Mouse (Mus musculus) kidney, postnatal 25 days (tissue): Measurements from ENCODE around the gene Pdzk1ip1.

Experiments
- DNase-seq, 2 experiments: peaks; one replicate each; pipeline ENCODE4 v3.0.0; 2021; ENCODE audit warnings: mixed read lengths in 2 of 2

Pdzk1ip1 gene

GRCm38 (mm10) chr4:115075204-115075915, 13.1 kb upstream of the Pdzk1ip1 start:
- DNase-seq, result no peak

GRCm38 (mm10) chr4:115078892-115079820, 9.4 kb upstream of the Pdzk1ip1 start:
- DNase-seq, result peak; percentile 79 to 84

DNA sequence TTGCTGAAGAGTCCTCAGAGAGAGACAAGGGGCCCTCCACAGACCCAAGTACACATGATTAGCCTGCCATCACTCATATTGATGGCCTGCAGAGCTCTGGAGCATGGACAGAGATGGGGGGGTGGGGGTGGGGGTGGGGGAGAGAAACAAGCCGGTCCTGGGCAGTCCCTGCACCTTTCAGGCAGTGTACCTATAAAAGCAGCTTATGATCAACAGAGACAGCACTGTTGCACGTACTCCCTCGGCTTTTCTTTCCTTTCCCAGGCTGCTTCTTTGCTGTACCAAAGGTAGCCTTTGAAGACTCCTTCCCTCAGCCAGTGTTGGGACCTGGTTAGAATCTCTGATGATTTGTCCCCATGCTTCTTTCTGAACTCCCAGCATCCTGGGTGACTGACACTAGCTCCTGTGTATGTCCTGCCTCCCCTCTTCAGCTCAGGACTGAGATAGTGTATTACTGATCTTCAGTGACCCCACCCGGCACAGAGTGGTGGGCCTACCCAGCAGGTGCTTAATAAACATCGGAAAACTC, 8.6 kb upstream of the Pdzk1ip1 start:
- DNase-seq, result no peak

DNA sequence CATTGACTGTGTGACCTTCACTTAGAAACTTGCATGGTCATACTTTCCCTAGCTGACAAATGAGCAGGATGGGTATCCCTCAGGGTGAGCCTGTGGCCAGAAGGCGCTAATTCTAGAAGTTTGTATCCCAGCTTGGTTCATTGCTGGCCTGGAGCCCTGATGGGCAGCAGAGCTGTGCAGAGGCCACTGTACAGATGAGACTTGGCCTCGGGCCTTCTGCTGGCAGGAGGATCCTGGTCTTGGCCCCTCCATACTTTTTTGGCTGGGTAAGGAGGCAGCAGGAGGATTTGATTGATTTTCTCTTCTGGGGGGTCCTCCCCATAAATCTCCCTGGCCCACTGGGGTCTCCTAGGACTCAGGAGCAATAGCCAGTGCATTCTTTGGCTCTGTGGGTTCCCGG, 5.5 kb upstream of the Pdzk1ip1 start:
- no peak for DNase-seq

- DNase-seq, result peak; percentile 75 to 78
These were observed 2.9 kb upstream of the Pdzk1ip1 start for GRCm38 (mm10) chr4:115085522-115086095.

DNA sequence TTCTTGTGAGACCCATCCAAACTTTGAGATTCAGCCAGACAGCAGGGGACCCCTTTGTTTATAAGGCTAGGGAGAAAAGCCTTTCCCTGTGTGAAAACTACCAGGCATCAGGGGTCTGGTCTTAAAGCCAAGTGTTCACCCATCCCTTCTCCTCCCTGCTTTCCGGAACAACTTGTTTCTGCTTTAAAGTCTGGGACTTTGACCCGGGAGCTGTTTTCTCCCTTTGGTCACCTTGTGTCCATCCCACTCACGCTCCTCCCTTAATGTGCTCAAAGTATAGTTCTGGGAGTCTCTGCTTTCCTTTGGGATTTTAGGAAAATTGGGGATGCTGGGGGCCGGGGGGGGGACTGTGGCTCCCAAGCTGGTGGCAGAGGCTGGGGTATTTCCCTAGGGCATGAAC, 2.3 kb upstream of the Pdzk1ip1 start:
- peak; percentile 52 to 63 for DNase-seq

- DNase-seq, result peak; percentile 66 to 67
These were observed 1.6 kb upstream of the Pdzk1ip1 start for GRCm38 (mm10) chr4:115086763-115087415.

DNA sequence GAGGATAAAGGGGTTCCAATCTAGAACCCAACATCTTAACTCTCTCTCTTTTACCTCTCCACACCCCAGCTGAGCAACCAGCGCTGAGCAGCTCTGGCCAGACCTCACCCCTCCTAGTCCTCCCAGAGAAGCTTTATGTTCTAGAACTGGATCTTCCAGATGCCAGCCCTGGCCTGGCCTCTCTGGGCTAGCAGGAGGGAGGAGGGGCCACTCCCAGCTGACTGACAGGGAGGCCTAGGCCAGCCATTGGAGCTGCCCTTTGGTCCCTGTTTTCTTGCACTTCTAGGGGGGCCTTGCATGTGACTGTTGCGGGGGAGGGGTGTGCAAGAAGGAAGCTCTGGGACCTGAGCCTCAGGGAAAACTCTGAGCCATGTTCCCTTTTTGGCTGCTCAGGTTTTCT, 2.1 kb downstream of the Pdzk1ip1 start:
- DNase-seq, result peak; percentile 83 to 95

- peak in 1 of 2 experiments; percentile 64 for DNase-seq
These were observed 3.3 kb downstream of the Pdzk1ip1 start for GRCm38 (mm10) chr4:115091806-115092205.

GRCm38 (mm10) chr4:115093331-115093864, 4.9 kb downstream of the Pdzk1ip1 start:
- DNase-seq, result peak; percentile 66 to 88

- no peak for DNase-seq
These were observed 5.5 kb downstream of the Pdzk1ip1 start for GRCm38 (mm10) chr4:115094056-115094455.

DNA sequence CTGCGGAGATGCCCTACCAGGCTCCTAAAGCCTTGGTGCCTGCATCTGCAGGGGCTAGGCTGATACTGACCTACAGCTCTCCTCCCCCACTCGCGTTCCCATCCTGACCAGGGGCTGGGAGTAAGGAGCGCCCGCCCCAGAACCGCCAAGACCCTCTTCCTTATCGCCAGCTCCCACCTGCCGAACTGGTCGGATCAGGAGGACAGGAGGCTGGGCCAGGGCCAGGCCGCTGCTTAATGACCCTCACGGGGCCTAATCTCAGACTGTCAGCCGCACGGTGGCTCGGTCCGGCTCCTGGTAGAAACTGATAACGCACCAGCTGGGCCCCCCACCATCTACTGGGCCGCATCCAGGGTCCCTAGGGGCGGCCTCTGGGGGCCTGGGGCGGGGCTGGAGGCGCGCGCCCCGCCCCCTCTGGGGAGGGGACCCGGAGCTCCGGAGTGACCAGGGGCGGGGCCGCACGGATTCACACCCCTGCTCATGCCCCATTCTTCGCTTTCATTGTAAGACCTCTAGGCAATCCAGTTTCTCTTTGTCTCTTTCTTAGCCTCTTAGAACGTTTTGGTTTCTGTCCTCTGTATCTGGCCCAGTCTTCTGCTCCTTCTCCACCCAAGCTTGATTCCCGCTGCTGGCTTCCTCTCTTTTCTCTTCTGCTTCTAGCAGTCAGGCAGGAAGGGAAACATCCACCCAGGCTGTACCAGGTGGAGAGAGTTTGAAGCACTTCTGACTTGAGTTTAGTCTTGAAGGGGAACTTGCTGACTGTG, 7.3 kb downstream of the Pdzk1ip1 start:
- peak; percentile 71 to 83 for DNase-seq

DNA sequence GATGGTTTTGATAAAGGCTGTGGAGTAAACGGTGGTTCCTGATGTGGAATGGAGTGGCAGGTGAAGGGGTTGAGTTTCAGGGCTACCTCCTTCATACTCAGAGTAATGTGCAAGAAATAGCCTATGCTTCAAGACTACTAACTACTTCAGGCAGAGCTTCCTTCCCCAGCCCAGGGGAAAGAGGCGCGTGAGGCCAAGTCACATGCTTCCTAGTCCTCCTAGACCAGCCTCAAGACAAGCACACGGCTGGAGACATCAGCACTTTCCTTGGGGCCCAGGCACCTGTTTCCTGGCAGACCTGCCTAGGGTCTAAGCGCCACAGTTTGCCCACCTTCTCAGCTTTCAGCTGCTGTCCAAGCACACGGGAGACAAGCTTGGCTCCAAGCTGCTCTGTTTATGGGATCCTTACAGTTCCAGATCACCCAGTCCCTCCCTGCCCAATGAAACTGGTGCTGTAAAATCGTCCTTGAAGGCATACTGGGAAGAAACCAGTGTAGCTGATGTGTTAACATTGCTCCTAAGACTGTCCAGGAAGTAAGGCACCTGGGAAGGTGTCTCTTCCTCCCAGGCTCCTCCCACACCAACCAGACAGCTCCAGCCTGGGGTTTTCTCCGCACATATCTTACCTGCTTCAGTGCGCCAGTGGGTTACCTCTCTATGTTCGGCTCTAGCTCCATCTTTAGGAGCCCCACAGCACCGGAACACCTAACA, 8.1 kb downstream of the Pdzk1ip1 start:
- DNase-seq, result peak; percentile 56 to 78

- peak; percentile 68 to 73 for DNase-seq
These were observed 8.6 kb downstream of the Pdzk1ip1 start for GRCm38 (mm10) chr4:115097146-115097496.

GRCm38 (mm10) chr4:115101682-115102081, 13.2 kb downstream of the Pdzk1ip1 start:
- peak; percentile 63 to 77 for DNase-seq

- DNase-seq, result no peak
These were observed 15.0 kb downstream of the Pdzk1ip1 start for GRCm38 (mm10) chr4:115103510-115103909.

DNA sequence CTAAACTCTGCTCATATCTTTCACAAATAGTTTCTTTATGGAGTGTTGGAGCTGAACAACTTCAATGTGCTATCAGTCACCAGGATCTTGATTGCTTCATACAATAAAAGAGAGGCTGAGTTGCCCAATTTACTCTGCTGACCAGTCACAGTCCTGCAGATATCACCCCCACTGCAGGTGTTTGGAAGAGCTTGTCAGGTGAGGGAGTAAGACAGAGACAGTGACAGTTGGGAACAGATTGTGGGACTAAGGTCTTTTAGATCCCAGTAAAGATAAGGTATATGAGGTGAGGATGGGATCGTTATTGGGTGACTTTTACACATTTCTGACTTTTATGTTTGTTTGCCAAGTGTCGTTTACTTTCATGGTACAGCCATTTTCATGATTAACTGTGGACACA, 22.7 kb downstream of the Pdzk1ip1 start:
- DNase-seq, result no peak

DNA sequence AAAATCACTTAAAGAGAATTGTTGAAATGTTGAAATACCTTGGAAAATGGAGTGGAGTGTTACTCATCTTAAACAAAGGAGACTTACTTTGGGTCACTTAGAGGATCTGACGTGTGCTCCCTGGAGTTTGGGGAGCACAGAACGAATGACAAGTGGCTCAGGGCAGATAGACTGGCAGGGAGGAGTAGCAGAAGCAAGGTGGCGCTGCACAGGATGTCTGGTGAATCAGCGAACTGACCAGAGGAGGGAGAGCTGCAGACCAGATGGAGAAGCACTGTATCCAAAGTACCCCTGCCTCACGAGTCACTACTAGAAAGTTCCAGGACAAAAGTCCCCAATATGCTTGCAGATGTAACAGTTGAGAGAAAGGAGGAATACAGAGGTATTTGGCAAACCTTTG, 24.8 kb downstream of the Pdzk1ip1 start:
- no peak for DNase-seq

GRCm38 (mm10) chr4:115119642-115120041, 31.1 kb downstream of the Pdzk1ip1 start:
- DNase-seq, result no peak

DNA sequence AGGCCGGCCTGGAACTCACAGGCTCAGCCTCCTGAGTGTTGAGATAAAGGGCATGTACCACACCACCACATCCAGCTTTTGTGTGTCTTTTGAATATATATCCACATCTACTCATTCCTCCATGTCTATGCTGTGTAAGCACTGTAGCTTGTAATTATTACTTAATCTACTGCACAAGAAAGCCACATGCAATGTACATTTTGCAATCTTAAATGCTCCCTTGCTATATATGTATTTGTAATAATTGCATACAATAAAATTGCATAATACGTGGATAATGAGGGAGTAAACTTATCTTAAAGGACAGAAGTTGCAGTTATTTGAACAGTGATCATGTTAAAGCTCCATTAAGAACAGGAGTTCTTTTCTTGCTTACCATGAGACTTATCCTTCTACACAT, 32.7 kb downstream of the Pdzk1ip1 start:
- no peak for DNase-seq

DNA sequence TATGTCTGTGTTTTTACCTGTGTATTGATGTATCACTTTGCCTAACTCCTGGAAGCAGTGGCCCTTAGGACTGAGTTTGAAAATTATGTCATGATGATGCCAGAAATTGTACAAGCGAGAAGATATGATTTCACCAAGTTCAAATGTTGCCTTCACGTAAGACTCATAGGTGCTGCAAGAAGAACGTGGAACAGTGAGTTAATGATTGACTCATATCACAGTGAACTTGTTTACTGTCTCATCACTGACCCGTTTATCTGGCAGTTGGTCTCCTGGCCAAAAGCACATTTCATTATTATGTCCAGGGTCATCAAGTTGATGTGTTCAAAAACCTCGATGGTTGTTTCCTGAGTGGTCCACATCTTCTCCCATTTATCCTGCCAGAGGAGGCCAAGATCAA, 33.1 kb downstream of the Pdzk1ip1 start:
- DNase-seq, result no peak
